Mouse (Mus musculus): ENCODE measurements around the gene Gm11549. TPM values are rescaled to one million over a fixed set of nuclear protein-coding genes. Genes with fewer than 3 reads are reported as not detected.

Gm11549 gene
- total RNA-seq (2023), result not detected

DNA sequence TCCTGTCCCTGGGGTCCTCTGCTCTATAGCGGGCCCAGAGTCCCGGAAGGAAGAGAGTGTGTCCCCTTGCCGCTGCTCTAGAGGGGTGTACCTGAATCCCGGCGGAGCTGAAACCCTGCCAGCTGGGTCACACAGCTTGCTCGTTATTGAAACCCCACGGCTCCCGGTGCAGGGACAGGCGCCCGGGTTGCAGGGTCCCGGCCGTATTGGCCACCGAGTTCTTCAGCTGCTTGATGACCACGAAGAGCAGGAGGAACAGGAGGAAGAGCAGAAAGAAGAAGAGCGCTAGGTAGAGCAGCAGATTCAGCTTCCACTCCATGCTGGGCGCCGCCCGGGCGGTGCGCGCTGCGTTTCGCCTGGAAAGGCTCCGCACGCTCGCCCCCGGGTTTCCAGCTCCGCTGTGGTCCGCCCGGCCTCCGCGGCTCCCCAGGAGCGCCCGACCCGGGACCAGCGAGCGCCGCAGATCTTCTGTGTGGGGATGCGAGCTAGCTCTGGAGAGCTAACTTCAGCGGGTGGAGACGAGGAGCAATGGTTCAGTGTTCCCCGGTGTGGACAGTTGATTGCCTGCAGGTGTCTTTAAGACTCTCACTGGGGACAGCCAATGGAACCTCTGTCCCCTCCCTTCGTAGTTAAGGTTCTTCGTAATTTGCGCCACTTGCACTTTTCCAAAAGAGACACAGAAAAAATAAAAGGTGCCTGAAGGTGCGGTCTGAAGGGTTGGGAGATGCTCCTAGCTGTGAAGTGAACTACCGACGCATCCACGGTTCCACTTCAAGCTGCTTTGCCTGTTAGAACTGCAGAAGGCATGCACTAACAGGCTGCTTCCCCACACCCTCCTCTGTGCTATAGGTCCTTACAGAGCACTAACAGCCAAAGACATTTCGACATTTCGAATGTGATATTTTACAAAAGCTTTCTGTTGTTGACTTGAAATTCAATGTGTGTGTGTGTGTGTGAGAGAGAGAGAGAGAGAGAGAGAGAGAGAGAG is at the start of gene Gm11549:
TSS of gene Gm11549 (minus strand) at position 741 of the 988 bp plus-strand sequence.

DNA sequence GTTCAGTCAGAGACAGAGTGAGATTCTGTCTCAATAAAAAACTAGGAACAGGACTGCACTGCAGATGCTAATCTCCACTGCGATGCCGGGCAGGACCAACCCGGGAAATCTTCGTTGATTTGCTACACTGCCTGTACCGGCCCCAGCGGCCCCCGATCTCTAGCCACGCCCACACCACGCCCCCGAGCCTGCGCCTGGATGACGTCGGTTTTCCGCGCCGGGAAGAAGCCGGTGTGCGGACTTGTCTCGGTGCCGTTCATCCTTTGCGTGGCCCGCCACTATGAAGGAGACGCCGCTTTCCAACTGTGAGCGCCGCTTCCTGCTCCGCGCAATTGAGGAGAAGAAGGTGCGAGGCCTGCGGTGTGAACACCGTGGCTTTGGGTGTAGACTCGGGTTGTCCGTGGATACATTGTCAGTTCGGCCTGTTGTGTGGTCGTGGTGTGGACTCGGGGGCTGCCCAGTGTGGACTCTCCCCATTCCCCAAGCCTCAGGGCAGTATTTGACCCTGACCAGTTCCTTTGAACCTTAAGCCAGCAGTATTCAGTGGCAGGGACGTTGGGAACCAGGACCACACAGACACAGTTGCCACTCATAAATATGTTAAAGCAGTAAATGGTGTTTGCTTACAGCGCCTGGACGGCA is 30.9 kb upstream of the Gm11549 start, which contains the start of gene Exosc9:
TSS of gene Exosc9 (plus strand) at position 201 of the 642 bp plus-strand sequence.

GRCm38 (mm10) chr3:36475532-36476087 is 46.0 kb downstream of the Gm11549 start, which contains the start of the genes Anxa5 and 1810062G17Rik:
Gene Anxa5 (minus strand): TSS chr3:36475894.
Gene 1810062G17Rik (plus strand): TSS chr3:36475937.

Other genes with a start within 250 kb of the Gm11549 start
- gene Anxa5, start 45.9 kb downstream of the Gm11549 start, total RNA-seq (2023), result 65.2 TPM
- 2.2 TPM for gene 1810062G17Rik, start 45.9 kb downstream of the Gm11549 start, total RNA-seq (2023)
- 28.9 TPM for gene Exosc9, start 30.8 kb upstream of the Gm11549 start, total RNA-seq (2023)
- 1.3 TPM for gene Ccna2, start 50.3 kb upstream of the Gm11549 start, total RNA-seq (2023)
- 0.53 TPM for gene Bbs7, start 91.7 kb upstream of the Gm11549 start, total RNA-seq (2023)
- not detected for gene Trpc3, start 168.4 kb upstream of the Gm11549 start, total RNA-seq (2023)

Data from CD4-positive naive resting alpha-beta T cell, adult 57 days (primary cell).